ENCODE assay signal across 22 mouse cellular contexts in the genomic region with DNA sequence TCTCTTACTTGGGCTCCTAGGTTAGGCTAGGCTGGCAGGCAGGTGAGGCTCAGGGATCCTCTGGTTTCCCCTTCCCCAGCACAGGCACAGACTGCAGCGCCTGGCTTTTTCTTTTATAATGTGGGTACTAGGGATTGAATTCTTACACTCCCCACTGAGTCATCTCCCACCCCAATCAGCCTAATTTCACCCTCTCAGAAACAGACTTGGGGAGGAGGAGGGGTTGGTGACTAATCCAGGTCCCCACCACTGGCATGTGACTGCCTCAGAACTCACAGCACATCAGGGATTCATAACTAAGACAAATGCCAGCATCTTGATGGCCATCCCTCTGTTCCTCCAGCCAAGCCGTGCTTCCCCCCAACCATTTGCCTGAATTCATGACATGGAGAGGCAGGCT.
DNase-seq lines count a peak whose midpoint lies in the region; TF ChIP-seq lines count a peak whose summit lies in the region.
"Had no signal": no experiment of that assay in that cellular context is flagged by ENCODE, and none has a peak within 500 bp of the region (broad histone marks: within the 10 kb centered on the region; RNA-seq: fewer than 3 reads in every experiment).

No protein-coding gene starts in this region.

- no peak overlapping the region for H3K4me3 ChIP-seq in gastrocnemius, adult 2 months
- H3K4me3 ChIP-seq: embryonic facial prominence, embryonic 10.5 days; heart, adult 2 months; hindbrain, embryonic 15.5 days; limb, embryonic 13.5 days; liver, embryonic 13.5 days; lung, embryonic 15.5 days; midbrain, embryonic 10.5 days had no signal

- no peak for DNase-seq in gastrocnemius, adult 2 months
- no peak for DNase-seq in gastrocnemius, postnatal 4 days (ENCODE audit: low spot score in 2 of 2)
- peak; percentile 66 for DNase-seq in right cerebral cortex, adult 18-20 months
- no peak for DNase-seq in right cerebral cortex, postnatal 14 days
- peak; percentile 77 for DNase-seq in Muller cell, postnatal 12 days (ENCODE audit: inconsistent ontology term)
- peak; percentile 51 for DNase-seq in telencephalon, adult 2 months (ENCODE audit: low read depth, low spot score)
- DNase-seq in thymus, postnatal 0 days (ENCODE audit: low spot score), result no peak
- DNase-seq: adrenal gland, postnatal 25 days; cerebellum, adult 8-10 months; gastrocnemius, postnatal 10 days; heart, adult 2 months; heart, postnatal 36 days; kidney, postnatal 36 days; liver, embryonic 13.5 days; retina, postnatal 1 day; thymus, adult 2 months had no signal

- intact Hi-C loops in gastrocnemius, adult 2 months (cut with DNase I), result no loop called here

- H3K27ac ChIP-seq in gastrocnemius, adult 2 months, result peak overlapping the region; percentile 28; the same call in 1 of the 2 replicates
- H3K27ac ChIP-seq: embryonic facial prominence, embryonic 10.5 days; heart, adult 2 months; hindbrain, embryonic 15.5 days; limb, embryonic 13.5 days; liver, embryonic 13.5 days; lung, embryonic 15.5 days; macrophage; midbrain, embryonic 10.5 days had no signal

- no peak for TF ChIP-seq CTCF in gastrocnemius, adult 2 months (IDR thresholded peaks at IDR 0.05)

Comparison
In these comparisons a context has a peak if more than half of its experiments do, and no peak if none do; other contexts are left out.
1. DNase-seq: peak in right cerebral cortex, adult 18-20 months (single experiment), Muller cell, postnatal 12 days (single experiment) and telencephalon, adult 2 months (single experiment); none in gastrocnemius, adult 2 months (single experiment), gastrocnemius, postnatal 4 days (0 of 2), right cerebral cortex, postnatal 14 days (single experiment) and thymus, postnatal 0 days (single experiment).